Mouse (Mus musculus) left cerebral cortex, adult 18-20 months (tissue): ENCODE results near the gene Frmd5. TPM values are rescaled to one million over a fixed set of nuclear protein-coding genes. Genes with fewer than 3 reads are reported as not detected.
"Not testable (repeated sequence)": the region's sequence is repeated elsewhere in the genome, so short reads cannot be mapped to it uniquely, and the experiment has no call there.

Source experiments
- DNase-seq, 2 experiments: peaks; one replicate each; pipeline ENCODE4 v3.0.0; 2021 to 2022; ENCODE audit warnings: low spot score in 2 of 2, mixed read lengths in 1 of 2
- total RNA-seq, 2 experiments: library from RNA; stranded (reverse); gene quantifications; 2 replicates each; pipeline ENCODE4 v1.2.3; 2021

Frmd5 gene
- total RNA-seq, 2 experiments from 2014 or later = 51.7 to 53.0 TPM

- no peak for DNase-seq
Measured at GRCm38 (mm10) chr2:121507951-121508330, 298.9 kb downstream of the Frmd5 start.

- DNase-seq = no peak
Measured at GRCm38 (mm10) chr2:121507173-121507950, 299.5 kb downstream of the Frmd5 start.

- DNase-seq = peak; percentile 84
Measured at GRCm38 (mm10) chr2:121505942-121506882, 300.7 kb downstream of the Frmd5 start, which contains the start of the genes Mfap1a and Wdr76. Gene Mfap1a (minus strand): TSS chr2:121506665. Gene Wdr76 (plus strand): TSS chr2:121506723.

GRCm38 (mm10) chr2:121501550-121501949, 305.3 kb downstream of the Frmd5 start:
- DNase-seq = not testable (repeated sequence)

Other genes starting within 250 kb of the Frmd5 start
- 10 to 100 TPM; 88.5 to 93.0 TPM for gene Casc4, start 59.9 kb upstream of the Frmd5 start, total RNA-seq
- gene Ctdspl2, start 148.9 kb upstream of the Frmd5 start, total RNA-seq = 10 to 100 TPM; 34.0 to 37.8 TPM
- under 1 TPM in 1 of 2 experiments, not detected in 1; 0.21 TPM for gene Mageb3, start 149.0 kb upstream of the Frmd5 start, total RNA-seq
- gene Eif3j1, start 221.5 kb upstream of the Frmd5 start, total RNA-seq = 10 to 100 TPM; 17.2 to 17.9 TPM